Mouse (Mus musculus) left cerebral cortex, postnatal 14 days (tissue): ENCODE measurements around the gene Lyst. TPM values are rescaled to one million over a fixed set of nuclear protein-coding genes. Genes with fewer than 3 reads are reported as not detected.

ENCODE experiments used
- DNase-seq, 2 experiments: peaks; one replicate each; pipeline ENCODE4 v3.0.0; 2021 to 2022; ENCODE audit warnings: low spot score in 2 of 2, mixed read lengths in 1 of 2
- intact Hi-C: fragments of 180-260 bp; cut with DNase I; formaldehyde crosslinking; loops from one replicate; pipeline ENCODE4 v1.15.1; 2025
- total RNA-seq, 2 experiments: library from RNA; stranded (reverse); gene quantifications; 2 replicates each; pipeline ENCODE4 v1.2.3; 2021

The Lyst gene
- total RNA-seq, 2 experiments from 2014 or later, result 34.8 to 44.6 TPM

DNA sequence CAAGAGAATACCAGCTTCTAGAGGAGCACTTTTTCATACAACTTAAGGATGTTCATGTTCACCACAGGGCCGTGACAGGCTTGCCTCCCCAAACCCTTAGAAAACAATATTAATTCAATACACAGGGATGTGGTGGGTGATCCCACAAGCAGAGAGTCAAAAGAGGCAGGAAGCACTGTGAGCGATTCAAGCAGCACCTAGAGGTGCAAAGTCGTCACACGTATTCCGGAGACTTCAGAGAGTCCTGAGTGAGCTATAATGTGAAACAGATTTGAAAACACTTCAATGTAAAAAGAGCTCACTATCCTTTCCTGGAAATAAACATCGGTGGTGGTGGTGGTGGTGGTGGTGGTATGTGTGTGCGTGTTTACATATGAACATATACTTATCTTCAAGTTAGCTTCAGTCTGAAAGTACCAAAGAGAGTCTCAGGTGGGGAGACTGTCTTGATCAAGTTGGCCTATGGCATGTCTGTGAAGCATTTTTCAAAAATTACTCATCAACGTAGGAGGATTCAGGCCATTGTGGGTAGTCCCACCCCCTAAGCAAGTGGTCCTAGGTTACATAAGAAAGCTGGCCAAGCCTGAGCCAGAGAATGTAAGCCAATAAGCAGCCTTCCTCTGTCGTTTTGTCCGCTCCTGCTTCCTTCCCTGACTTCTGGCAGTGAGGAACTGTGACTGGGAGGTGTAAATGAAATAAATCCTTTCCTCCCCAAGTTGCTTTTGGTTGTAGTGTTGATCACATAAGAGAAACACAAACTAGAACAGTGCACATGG is 17.9 kb upstream of the Lyst start:
- intact Hi-C loops, result no loop called here
- no peak for DNase-seq

DNA sequence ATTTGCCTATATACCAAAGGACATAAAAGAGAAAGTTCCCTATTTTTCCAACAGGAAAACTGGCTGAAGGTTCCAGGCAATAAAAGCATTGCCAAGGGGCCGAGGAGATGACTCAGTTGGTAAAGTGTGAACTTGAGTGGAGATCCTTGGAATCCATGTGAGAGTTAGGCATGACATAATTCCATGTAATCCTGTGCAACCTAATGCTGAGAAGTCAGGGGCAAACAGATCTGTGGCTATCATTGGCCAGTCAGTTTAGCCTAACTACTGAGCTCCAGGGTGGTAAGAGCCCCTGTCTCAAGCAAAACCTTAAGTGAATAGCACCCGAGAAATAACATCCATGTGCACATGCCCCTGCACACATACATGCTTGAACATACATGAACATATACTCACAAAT is 17.3 kb upstream of the Lyst start:
- intact Hi-C loops, result no loop called here
- no peak for DNase-seq

DNA sequence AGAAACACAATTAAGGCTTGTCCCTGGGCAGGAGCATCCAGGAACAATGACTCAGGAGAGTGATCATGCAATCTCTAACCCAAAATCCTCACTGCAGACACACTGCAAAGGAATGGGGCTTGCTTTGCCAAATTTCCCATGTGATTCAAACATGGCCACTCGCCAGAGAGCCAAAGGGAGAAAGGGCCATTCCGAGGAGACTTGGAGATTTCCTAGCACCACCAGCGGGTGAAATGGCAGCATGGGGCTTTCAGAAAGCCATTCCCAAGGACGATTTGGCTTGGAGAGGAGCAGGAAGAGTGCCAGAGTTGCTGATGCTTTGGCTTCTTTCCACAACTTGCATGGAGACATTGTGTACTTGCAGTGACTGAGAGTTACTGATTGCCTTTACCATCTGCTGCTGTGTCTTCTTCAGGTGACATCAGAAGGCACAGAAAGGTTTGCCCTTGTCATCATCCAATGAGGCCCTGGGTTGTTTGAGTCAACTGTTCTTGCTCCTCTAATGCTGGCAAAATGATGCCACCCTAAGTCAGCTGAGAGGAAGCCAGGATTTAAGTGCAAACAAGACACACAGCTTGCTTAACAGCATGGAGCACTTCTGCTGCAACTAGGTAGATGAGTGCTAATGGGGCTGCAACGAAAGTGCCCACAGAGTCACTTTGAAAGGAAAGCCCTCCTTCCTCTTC is 16.5 kb upstream of the Lyst start:
- intact Hi-C loops, result no loop called here
- peak; percentile 32 to 56 for DNase-seq

DNA sequence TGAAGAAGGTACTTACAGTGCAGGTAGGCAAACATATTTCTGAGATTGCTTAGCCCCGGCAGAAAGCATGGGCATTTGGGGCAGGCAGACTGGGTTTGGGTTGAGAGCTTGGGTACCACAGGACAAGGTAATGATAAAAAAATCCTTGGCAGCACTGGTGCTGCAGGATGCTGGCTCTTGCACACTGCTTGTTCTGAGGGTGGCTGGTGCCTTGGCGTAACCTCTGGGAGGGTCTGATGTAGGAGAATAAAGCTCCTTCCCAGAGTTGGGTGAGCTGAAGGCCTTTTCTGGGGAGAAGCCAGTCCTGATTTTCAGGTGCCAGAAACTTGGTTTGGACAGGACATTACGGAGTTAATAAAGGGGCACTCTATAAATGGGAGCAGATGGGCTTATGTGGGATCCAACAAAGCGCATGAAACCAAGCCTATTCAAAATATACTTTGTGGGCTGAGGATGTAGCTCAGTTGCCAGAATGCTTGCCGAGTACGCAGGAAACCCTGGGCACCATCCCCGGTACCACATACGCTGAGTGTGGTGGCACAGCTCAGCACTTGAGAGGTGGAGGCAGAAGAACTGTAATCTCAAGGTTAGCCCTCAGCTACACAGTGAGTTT is 15.8 kb upstream of the Lyst start:
- peak; percentile 21 to 38 for DNase-seq
- intact Hi-C loops, result no loop called here

DNA sequence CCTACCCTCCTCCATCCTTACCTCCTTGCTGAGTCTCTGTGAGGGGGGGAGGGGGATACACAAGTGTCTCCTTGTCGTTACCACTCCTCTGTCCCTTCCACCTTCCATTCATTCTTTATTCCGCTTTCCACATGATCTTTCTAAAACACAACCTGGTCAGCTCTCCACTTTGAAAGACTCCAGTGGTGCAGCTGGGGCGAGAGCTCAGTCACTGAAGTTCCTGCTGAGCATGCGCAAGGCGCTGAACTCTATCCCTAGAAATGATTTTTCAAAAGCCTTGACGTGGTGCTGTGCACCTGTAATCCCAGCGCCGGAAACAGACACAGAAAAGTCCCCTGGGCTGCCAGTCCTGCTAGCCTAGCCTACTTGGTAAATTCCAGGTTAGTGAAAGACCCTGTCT is 15.1 kb upstream of the Lyst start:
- DNase-seq, result no peak
- intact Hi-C loops, result no loop called here

DNA sequence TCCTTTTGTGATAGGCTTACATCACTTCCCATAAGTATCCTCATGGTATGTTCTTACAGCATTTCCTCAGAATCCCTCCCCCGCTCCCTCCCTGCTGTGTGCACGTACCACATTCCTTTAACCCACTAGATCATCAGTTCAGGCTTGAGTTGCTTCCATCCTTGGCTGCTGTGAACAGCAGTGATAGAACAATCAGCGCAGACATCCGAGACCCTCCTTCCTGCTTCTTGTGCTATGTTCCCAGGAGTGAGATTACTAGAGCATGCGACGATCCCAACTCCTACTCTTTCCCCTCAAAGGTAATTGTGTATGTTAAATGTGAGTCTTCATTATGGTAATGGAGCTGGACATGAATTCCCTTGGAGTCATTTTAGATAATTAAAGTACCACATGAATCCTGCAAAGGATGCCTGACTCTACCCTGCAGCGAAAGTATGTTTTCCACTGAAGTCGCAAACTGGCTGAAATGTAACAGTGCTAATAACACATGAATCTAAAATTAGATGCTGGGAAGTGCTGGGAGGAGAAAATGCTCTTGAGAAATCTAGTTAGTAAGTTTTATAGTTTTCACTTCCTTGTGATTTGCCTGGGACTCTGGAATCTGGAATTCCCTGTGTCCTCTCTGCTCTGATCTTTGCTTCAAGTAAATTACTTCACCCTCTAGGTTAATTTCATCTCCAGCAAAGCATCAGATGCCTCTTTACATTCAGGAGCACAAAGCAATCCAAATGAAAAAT is 13.6 kb upstream of the Lyst start:
- intact Hi-C loops, result no loop called here
- no peak for DNase-seq

DNA sequence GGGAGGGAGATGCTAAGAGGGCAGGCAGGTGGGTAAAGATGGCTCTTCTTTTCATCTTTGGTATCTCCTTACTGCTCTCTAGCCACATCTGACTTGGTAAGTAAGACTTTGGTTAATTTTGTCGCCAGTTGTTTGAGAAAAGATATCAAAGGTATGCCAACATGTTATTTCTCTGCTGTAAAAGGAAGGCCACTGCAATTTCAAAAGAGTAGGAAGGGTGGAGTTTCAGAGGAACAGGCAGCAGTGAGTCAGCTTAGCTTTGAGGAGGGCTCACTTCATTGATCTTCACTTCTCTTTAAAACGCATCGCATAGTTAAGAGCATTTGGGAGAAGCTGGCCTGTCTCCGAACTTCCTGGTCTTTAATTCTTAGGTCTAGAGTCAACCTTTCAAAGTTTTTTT is 8.2 kb upstream of the Lyst start:
- DNase-seq, result no peak
- intact Hi-C loops, result no loop called here

DNA sequence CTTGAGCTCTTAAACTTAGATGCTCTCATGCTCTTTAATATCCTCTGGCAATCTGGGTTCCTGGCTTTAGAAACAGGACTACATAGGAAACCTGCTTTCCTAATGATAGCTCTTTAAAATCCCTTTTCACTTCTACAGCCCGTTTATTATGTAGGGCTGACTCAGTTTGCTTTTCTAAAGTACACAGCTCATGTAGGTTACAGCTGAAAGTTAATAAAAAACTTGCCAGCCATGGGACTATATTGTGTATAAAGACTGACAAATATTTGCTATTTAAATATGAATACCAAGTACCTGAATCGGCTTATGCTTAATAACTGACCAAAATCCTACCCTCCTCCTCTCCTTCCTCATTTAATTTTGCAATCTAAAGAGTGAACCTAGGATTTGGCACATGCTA is 6.7 kb upstream of the Lyst start:
- intact Hi-C loops, result no loop called here

DNA sequence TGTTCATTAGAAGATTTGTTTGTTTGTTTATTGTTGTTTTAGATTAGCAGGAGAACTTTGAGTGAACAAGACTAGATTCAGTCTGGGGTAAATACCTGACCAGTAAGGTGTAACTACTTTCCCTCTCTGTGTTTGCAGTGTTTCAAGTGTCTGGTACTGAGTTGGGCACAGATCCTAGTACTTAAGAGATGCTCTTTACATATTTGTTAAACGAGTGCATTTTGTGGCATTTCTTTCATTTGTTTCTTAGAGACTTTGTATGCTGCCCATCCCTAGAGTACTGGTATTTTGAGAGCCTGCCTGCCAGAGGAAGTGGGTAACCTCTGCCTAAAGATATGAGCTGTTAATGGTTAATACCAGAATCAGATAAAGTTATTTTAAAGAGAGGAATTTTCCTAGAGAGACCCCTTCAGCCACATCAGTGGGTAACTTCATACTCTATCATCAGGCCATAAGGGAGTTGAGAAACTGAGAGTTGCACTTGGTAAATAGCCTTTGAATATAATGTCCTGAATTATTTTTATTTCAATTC is 2.5 kb upstream of the Lyst start:
- intact Hi-C loops, result no loop called here
- no peak for DNase-seq

More for the DNA sequence above, 6.7 kb upstream of the Lyst start:
- DNase-seq, result no peak

DNA sequence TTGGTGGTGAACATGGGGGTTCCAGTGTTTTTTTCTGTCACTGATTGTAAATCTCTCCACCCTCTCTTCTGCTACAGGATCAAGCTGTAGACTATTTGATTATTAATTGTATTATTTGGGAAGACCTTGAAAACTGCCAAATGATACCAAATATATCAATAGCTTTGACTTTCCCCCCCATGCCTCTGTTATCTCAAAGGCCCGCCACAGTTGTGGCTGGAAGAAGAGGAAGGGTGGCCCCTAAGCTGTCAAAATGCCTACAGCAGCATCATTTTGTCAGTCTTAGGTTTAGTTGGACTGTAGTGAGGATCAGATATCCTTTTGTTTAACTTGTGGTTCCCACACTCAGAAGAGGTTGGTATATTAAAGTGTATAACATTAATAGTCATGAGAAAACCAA is 1.7 kb upstream of the Lyst start:
- intact Hi-C loops, result no loop called here
- DNase-seq, result no peak

DNA sequence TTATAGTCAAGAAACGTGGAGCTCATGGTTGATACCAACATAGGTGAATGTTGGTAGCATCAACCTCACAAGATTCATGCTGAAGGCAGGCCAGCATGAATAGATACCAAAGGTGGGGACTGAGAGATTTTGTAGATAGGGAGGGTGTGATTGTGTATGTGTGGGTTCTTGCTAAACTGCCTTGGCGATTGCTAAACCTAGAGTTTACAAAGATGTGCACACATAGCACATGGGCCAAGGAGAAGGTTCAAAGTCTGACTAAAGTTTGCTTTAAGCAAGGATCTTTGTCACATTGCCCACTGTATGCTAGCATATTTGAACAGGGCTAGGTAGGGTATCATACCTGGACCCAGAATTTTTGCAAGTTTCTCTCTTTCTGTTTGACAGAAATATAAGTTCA is 1.2 kb upstream of the Lyst start:
- no peak for DNase-seq
- intact Hi-C loops, result no loop called here

DNA sequence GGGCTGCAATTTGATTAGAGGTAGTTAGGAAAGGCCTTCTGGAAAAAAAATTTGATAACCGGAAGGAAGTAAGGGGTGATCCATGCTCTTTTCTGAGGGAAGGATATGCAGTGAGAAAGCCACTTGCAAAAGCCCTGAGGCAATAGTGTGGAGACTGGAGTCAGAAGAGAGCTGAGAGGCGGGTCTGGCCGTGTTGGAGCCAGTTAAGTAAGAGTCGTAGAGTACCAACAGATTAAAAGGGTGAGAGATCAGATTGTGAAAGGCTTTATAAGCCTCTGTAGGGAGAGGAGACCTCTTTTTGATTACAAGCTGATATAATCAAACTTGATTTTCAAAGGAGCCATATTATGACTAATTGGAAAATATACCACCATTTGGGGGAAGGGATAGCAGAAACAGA is 1.7 kb downstream of the Lyst start:
- DNase-seq, result no peak
- intact Hi-C loops, result no loop called here

DNA sequence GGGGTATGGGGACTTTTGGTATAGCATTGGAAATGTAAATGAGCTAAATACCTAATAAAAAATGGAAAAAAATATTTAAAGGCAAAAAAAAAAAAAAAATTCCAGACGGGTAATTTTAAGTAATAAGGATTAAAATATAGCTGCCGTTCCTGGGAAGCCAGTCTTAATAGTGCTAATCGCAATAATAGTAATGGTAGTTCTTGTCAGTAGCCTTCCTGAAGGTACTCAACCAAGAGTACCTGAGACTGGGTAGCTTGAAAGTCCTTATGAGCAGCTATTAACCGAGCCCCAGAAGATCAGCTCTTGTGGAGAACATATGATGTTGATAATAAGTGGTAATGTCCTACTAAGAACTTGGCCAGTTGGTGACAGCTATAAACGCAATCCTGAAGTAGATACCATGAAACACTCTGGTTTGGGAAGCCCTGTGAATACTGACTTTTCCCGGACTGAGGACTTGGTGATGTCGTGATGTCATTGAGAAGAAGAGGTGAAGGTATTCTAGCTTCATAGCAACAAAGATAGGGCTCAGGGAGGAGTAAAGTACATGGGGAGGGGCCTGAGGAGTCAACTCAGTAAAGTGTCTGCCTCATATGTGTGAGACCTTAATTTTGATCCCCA is 6.3 kb downstream of the Lyst start:
- intact Hi-C loops, result no loop called here
- no peak for DNase-seq

DNA sequence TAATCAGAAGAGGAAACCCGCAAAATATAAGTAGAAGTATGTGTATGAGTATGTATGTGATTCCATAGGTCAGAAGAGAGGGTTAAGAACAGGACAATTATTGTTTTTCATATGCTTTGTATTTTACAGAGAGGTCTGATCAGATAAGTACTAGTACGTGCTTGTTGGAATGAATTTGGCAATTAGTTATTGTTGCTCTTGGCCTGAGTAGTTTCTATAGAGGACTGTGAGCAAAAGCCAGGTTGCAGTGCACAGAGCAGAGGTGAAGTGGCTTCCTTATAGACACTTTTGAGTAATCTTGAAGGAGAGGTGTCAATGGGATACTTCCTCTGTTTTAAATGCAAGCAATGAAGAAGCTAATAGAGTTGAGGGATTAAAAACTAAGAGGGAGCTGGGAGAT is 7.7 kb downstream of the Lyst start:
- DNase-seq, result no peak
- intact Hi-C loops, result no loop called here

DNA sequence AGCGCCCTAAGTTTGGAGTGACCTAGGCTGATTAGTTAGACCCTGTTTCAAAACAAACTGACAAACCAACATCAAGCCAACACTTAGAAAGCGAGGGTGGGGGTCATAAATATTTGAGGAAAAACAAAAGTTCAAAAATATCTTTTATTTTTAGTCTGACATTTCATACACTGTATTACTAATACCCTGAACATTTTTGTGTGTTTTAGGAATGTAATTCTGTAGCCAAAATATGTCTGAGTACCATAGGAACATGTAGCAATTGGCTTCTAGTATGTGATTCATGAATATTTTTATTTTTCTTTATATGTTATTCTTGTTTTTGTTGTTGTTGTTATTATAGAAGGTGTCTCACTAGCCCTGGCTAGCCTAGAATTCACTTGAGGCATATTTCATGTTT is 11.2 kb downstream of the Lyst start:
- intact Hi-C loops, result no loop called here
- DNase-seq, result no peak

DNA sequence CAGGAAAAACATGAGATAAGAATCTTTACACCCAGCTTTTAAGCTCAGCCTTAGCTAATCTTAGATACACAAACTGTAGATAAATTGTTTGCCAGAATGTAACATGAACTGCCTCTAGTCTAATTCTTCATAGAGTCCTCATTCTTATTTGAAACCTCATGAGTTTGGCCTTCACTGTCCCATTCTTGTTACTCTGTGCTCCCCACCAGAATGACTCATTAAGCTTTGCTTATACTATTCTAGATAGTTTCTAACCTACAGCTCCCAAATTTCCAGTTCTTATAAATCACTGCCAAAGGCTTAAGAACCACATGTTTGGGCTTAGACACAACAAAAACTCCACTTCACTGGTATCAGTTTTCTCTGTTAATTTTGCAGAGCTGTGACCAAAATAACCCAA is 16.0 kb downstream of the Lyst start:
- intact Hi-C loops, result no loop called here
- DNase-seq, result no peak

DNA sequence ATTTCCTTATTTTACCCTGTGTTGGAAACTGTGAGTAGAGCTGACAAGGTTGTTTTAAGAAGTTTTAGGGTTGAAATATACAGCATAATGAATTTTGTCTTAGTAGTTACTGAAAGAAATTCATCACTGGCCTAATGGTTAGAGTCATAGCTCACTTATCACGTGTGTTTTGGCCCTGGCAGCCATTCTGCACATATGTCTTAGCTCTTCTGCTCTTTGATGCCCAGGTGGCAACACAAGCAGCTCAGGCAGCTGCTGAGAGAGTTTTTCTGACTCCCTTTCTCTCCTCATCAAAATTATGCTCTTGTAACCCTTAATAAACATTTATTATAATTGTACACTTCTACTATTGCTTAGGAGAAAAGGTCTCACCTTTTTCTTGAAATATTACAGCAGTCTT is 18.1 kb downstream of the Lyst start:
- no peak for DNase-seq
- intact Hi-C loops, result no loop called here

DNA sequence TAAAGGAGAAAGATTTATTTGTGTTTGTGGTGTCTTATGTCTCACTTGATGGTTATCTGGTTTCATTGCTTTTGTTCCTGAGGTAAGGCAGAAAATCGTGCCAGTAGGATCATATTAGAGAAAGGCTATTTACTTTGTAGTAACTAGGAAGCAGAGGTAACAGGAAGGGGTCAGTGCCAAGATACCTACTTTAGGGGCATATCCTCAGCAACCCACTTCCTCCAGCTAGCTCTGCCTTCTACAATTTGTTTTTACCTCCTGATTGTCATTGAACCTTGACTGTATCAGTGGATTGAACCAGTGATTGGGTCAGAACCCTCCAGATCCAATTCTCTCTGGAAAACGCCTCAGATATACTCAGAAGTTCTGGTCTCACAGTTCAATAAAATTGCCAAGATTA is 19.5 kb downstream of the Lyst start:
- intact Hi-C loops, result no loop called here
- DNase-seq, result no peak

DNA sequence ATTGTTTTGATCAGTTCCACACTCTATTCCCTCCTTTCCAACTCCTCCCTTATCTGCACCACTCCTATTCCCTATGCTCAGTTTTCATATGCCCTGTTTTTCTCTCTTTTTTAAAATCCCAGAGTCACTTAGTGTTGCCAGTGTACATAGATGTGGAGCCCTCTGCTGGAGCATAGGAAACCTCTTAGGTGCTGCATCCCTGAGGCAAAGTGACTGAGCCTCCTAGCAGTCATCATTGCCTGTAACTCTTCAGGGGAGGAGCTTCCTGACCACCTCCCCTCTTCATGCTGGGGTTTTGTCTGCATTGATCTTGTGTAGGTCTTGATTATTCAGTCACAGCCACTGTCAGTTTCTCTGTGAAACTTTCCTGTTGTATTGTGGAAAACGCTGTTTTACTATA is 22.7 kb downstream of the Lyst start:
- intact Hi-C loops, result loop anchor here (2.0 kb wide), 1 partner anchor 96 kb away; no protein-coding TSS in a partner anchor
- peak; percentile 34 to 50 for DNase-seq

DNA sequence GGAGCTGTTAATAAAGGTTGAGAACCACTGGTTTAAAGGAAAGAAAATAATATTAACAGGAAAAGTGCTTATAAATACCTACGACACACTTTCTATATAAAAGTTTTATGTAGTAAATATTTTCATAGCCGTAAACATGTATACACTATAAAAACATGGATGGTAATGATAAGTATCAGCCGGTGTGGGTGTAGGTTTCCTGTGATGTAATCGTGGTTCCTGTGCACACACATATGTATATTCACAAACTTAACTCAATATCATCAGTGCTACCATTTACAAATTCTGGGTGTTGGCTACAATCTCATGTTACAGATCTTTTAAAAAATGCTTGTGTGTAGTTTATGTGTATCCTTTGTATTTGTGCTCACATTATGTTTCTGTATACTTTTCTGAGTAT is 24.0 kb downstream of the Lyst start:
- intact Hi-C loops, result no loop called here
- DNase-seq, result no peak
